Mouse (Mus musculus) B cell, adult (primary cell): Measurements from ENCODE around the gene Msrb3. TPM values are rescaled to one million over a fixed set of nuclear protein-coding genes. Genes with fewer than 3 reads are reported as not detected.

Experiments used
- total RNA-seq: library from RNA; stranded (reverse); gene quantifications from 4 replicates; pipeline ENCODE4 v1.2.4, GENCODE M21; 2023; ENCODE audit not compliant: inconsistent age

The Msrb3 gene
- total RNA-seq, result 0.27 TPM in 1 of 4 replicates, not detected in the others

DNA sequence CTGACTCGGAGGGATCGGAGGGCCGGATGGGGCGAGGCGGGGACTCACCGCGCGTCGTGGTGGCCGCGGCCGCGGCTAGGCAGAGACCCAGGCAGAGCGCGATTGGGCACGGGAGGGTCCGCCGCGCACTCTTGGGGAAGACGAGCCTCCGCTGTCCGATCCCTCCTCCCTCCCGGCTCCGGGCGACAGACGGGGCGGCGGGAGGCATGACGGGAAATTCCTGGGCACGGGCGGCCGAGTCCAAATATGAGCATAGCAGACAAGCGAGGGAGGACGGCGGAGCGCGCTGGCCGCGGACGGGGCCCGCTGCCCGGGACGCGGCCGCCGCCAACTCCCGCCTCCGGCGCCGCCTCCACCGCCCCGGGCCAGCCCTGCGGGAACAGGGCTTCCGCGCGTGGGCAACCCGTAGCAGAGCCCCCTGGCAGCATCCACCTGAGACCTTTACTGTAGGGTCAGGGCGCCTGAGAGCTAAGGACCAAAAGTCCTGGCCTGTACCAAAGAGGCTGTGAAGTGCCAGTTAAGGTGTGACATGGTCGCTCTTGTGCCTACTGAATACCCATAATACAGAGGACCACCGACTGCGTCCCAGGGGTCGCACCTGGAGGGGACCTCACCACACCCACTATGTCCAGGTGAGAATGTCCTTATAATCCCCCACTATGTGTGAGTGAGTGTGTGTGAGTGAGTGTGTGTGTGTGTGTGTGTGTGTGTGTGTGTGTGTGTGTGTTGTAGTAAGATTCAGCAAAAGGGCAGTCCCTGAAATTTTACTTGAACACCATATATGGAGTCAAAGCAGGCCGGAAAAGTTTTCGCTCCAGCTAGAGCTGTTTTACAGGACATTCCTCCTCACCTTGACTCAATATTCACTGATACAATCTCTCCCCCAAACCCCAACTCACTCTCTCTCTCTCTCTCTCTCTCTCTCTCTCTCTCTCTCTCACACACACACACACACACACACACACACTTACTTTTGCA lies at the start of gene Msrb3:
TSS of gene Msrb3 (minus strand) at position 317 of the 978 bp plus-strand sequence.

Other genes with a start within 250 kb of the Msrb3 start
- 36.7 to 40.4 TPM (median 38.5 TPM) in 4 replicates for gene Lemd3, start 80.2 kb upstream of the Msrb3 start, total RNA-seq
- not detected in 4 replicates for gene Wif1, start 134.9 kb upstream of the Msrb3 start, total RNA-seq